Mouse (Mus musculus) heart, embryonic 11.5 days (tissue): ENCODE results near the gene Pcyt1a. TPM values are rescaled to one million over a fixed set of nuclear protein-coding genes. Genes with fewer than 3 reads are reported as not detected.

Experiments used
- ATAC-seq: fragments of 200-750 bp; cut with Nextera tagmentation; replicated peaks from 2 replicates; pipeline ENCODE4 v1.8.0; 2017; ENCODE audit warnings: moderate library complexity; ENCODE audit not compliant: insufficient number of reproducible peaks, low FRiP score, low TSS enrichment
- H3K27ac ChIP-seq: fragments of 300-500 bp; sonication (generic); 2 replicates; pipeline ENCODE4 v1.5.1; 2014; ENCODE audit warnings: mild to moderate bottlenecking, low read depth, low read length
- H3K27me3 ChIP-seq: fragments of 300-500 bp; sonication (generic); 2 replicates; pipeline ENCODE4 v1.6.1; 2014; ENCODE audit warnings: mild to moderate bottlenecking, low read length, mixed read lengths; ENCODE audit not compliant: control insufficient read depth, insufficient read depth
- H3K36me3 ChIP-seq: fragments of 300-500 bp; sonication (generic); 2 replicates; pipeline ENCODE4 v1.6.1; 2014; ENCODE audit warnings: mild to moderate bottlenecking, low read length, moderate library complexity, mixed read lengths; ENCODE audit not compliant: control insufficient read depth, insufficient read depth
- H3K4me1 ChIP-seq: fragments of 300-500 bp; sonication (generic); 2 replicates; pipeline ENCODE4 v1.6.1; 2014; ENCODE audit warnings: low read length; ENCODE audit not compliant: control insufficient read depth, insufficient read depth
- H3K4me2 ChIP-seq: fragments of 300-500 bp; sonication (generic); 2 replicates; pipeline ENCODE4 v1.6.1; 2014; ENCODE audit warnings: mild to moderate bottlenecking, moderate library complexity
- H3K4me3 ChIP-seq: fragments of 300-500 bp; sonication (generic); 2 replicates; pipeline ENCODE4 v1.5.1; 2014; ENCODE audit warnings: low read depth, low read length
- H3K9ac ChIP-seq: fragments of 300-500 bp; sonication (generic); 2 replicates; pipeline ENCODE4 v1.6.1; 2014; ENCODE audit warnings: mild to moderate bottlenecking, low read depth, low read length, moderate library complexity
- H3K9me3 ChIP-seq: fragments of 300-500 bp; sonication (generic); replicated peaks from 2 replicates; pipeline ENCODE4 v1.6.1; 2016; ENCODE audit warnings: low read length; ENCODE audit not compliant: control insufficient read depth
- WGBS: fragments of 180-500 bp; shearing (Covaris S2); extraction: QIAGEN DNeasy Blood & Tissue Kit; methylation state at CpG from one replicate; pipeline ENCODE4 v1.1.7; 2014; ENCODE audit not compliant: insufficient replicate concordance; 5-methylcytosine and 5-hydroxymethylcytosine counted together
- polyA plus RNA-seq: library from polyadenylated mRNA; unstranded; fragments of >200 nt; fragmentation: Nextera tagmentation; extraction: Ambion mirVana; gene quantifications from 2 replicates; pipeline ENCODE4 v1.2.1, GENCODE M21; 2014

The Pcyt1a gene
- polyA plus RNA-seq, 1 experiment from 2014 or later, result 41.8 TPM

DNA sequence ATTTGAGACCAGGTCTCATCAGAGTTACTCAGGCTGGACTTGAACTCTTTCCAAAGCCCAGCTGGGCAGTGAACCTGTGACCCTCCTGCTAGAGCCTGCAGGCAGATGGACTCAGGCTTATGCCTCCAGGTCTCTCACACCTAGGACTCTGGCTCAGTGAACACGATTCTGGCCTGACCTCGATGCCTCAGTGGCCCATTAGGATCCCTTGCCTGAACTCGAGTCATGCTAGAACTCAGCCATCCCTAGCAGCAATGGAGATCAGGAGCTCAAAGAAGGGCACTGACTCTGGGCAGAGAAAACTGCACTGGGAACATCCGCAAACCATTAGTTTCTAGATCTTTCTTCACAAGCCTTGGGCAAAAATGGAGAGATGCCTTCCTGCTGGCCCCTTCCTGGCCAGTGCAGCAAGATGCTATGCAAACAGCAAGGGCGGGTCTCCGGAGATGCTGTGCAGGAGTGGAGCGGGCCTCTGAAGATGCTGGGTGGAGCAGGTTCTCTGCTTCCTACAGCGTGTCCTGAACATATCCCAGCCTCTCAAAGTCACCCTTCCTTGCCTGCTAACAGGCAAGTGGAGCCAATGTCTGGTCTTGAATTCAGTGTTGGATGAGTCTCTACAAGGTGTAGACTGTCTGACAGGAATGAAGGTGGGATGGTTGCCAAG is 81.2 kb downstream of the Pcyt1a start:
- no peaks in the 10 kb centered on the region for H3K9me3 ChIP-seq
- no peak overlapping the region; the same call in 1 of the 2 replicates for H3K4me2 ChIP-seq
- H3K27ac ChIP-seq, result peak overlapping the region; percentile 94
- peak overlapping the region; percentile 64; the same call in 1 of the 2 replicates for H3K9ac ChIP-seq
- no peaks in the 10 kb centered on the region for H3K36me3 ChIP-seq
- no peaks in the 10 kb centered on the region for H3K27me3 ChIP-seq
- H3K4me1 ChIP-seq, result peaks cover 35% of the 10 kb centered on the region
- WGBS, result 82% methylated on average over 8 of the region's 8 CpGs
- ATAC-seq, result no peak
- no peak overlapping the region for H3K4me3 ChIP-seq

DNA sequence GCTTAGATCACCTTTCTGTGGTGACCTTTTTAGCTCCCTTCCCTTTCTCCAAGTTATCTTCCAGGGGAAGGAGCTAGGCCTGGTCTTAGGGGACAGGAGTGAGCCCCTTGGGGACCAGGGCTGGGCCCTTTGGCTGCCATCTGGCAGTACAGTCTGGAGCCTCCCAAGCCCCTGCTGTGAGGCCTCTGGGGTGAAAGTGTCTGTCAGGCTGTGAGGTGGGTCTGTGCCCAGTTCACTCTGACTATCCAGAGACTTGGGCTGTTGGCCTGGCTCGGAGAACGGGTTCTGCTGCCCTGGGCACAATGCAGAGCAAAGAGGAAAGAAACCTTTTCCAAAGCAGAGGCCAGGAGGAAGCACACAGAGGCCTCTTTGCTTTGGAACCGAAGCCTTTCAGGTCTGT is 82.2 kb downstream of the Pcyt1a start:
- Histone ChIP-seq H3K9me3 (no peaks in the 10 kb centered on the region), H3K36me3 (no peaks in the 10 kb centered on the region), H3K27me3 (no peaks in the 10 kb centered on the region), H3K4me3 (no peak overlapping the region), H3K9ac (no peak overlapping the region), H3K4me1 (peaks cover 30% of the 10 kb centered on the region), H3K27ac (no peak overlapping the region; the same call in 1 of the 2 replicates), H3K4me2 (no peak overlapping the region)
- WGBS, result 80% methylated on average over 3 of the region's 3 CpGs
- ATAC-seq, result no peak

- 94% methylated on average over 6 of the region's 6 CpGs for WGBS
- H3K27ac ChIP-seq, result no peak overlapping the region
These were observed 82.7 kb downstream of the Pcyt1a start for GRCm38 (mm10) chr16:32513401-32513800.

GRCm38 (mm10) chr16:32513948-32514347 is 83.2 kb downstream of the Pcyt1a start:
- 91% methylated on average over 6 of the region's 6 CpGs for WGBS
- H3K27ac ChIP-seq, result no peak overlapping the region
- H3K4me3 ChIP-seq, result no peak overlapping the region
- H3K9me3 ChIP-seq, result no peaks in the 10 kb centered on the region
- no peaks in the 10 kb centered on the region for H3K36me3 ChIP-seq
- H3K4me2 ChIP-seq, result no peak overlapping the region
- no peaks in the 10 kb centered on the region for H3K27me3 ChIP-seq
- ATAC-seq, result no peak
- H3K9ac ChIP-seq, result no peak overlapping the region
- H3K4me1 ChIP-seq, result peaks cover 23% of the 10 kb centered on the region

More at GRCm38 (mm10) chr16:32513401-32513800, 82.7 kb downstream of the Pcyt1a start:
- Histone ChIP-seq H3K4me3 (no peak overlapping the region), H3K36me3 (no peaks in the 10 kb centered on the region), H3K9me3 (no peaks in the 10 kb centered on the region), H3K4me2 (no peak overlapping the region), H3K27me3 (no peaks in the 10 kb centered on the region), H3K9ac (no peak overlapping the region), H3K4me1 (peaks cover 28% of the 10 kb centered on the region)
- no peak for ATAC-seq

DNA sequence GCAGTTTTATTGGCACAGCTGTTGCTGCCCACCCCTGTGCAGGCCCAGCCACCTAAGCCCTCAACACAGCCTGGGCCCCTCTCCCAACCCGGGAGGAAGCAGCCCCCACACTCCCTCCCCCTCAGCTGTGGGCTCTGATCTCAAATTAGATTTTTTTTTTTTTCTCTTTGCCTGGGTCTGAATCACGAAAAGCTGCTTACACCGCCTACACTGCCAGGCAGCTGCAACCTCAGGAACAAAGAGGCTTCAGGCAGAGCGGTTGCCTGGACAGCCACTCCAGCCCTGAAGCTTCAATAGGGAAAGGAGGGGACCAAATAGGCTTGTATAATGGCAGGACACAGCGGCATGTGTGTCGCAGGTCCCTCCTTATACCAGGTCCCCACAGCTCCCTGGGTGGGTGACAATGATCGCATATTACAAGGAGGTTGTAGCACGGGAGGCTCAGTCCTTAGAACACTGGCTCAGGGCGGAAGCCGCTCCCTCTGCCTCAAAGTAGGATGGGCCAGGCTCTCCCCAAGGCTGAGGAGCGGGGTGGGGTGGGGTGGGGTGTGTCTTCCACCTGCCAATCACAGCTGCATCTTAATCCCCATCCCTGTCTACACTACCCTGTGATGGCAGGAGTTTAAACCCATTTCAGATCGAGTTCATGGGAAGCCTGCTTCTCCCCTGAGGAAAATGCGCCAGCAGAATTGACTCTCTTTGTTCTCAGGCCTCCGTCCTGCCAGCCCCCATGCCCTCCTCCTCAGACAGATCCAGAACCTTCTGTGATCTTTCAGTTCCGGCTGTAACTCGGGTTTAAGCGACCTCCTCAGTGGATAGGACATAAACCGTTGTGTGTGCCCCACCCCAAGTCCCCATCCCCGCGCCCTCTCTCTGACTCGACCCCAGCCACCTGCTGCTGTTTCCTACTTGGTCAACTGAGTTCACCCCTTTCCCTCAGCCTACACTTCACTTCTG is 85.6 kb downstream of the Pcyt1a start:
- Histone ChIP-seq H3K4me1 (peaks cover 5% of the 10 kb centered on the region), H3K9me3 (no peaks in the 10 kb centered on the region), H3K36me3 (no peaks in the 10 kb centered on the region), H3K9ac (peak overlapping the region; percentile 25), H3K27ac (peak overlapping the region; percentile 10; the same call in 1 of the 2 replicates), H3K4me3 (no peak overlapping the region), H3K27me3 (no peaks in the 10 kb centered on the region), H3K4me2 (peak overlapping the region; percentile 15; the same call in 1 of the 2 replicates)
- 28% methylated on average over 21 of the region's 21 CpGs for WGBS
- ATAC-seq, result peak; percentile 88

DNA sequence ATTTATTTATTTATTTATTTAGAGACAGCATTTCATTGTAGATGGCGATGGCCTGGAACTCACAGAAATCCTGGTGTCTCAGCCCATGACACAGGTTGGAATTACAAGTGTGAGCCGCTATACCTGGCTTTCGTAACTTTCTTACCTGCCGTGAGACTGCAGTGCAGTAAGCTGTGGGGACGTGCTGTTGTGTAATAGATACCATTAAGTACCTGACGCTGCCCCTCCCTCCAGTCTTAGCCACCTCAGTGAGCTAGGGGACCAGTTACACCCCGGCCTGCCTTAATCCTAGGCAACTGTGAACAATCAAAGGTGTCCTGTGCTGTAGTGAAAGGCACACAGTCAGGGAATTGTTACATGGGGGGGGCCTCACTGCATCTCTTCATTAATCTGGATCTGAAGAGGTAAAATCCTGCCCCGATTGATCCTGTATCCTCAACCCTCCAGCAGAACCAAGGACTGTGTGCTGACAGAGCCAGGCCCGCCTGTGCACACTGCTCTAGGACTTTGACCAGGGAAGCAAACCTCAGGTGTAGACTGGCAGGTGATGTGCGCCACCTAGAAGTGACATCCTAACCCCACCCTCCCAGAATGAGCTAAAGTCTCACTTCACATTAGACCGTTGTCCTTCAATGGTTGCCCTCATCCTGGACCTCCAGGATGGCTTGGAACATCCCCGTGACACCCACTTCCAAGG is 87.2 kb downstream of the Pcyt1a start:
- Histone ChIP-seq H3K27me3 (no peaks in the 10 kb centered on the region), H3K9ac (no peak overlapping the region), H3K9me3 (no peaks in the 10 kb centered on the region), H3K4me3 (no peak overlapping the region), H3K36me3 (no peaks in the 10 kb centered on the region), H3K27ac (no peak overlapping the region), H3K4me1 (peaks cover 13% of the 10 kb centered on the region), H3K4me2 (no peak overlapping the region)
- no peak for ATAC-seq
- 77% methylated on average over 12 of the region's 12 CpGs for WGBS

DNA sequence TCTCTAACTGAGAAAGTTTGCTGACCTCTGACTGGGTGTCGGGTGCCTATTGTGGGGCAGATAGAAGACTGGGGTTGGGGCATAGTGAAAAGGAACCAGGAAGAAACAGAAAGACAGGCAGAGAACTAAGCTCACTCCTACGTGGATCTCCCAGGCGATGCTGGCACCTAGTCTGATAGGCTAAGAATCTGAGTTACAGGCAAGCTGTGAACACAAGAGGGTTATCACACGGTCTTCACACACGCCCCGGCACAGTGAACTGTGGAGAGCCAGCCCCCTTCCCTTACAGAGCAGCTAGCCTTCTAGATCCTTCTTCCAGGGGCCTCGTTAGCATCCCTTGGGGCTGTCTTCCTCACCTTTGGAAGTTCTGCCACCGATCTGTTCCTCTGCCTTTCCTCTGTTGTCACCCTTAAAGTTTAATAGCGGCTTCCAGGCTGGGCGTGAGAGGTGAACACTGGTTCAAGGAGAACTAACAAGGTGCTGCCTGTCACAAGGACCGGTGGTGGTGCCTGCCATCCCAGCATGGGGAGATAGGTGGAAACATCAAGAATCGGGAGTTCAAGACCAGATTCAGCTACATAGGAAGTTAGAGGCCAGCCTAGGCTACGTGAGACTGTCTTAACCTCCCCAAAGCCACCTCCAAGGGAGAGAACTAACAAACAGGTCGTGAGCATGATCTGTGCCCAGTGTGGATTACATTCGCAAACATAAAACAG is 89.1 kb downstream of the Pcyt1a start:
- Histone ChIP-seq H3K9me3 (no peaks in the 10 kb centered on the region), H3K27me3 (no peaks in the 10 kb centered on the region), H3K4me3 (no peak overlapping the region), H3K4me1 (peaks cover 17% of the 10 kb centered on the region), H3K36me3 (no peaks in the 10 kb centered on the region), H3K9ac (no peak overlapping the region), H3K27ac (no peak overlapping the region), H3K4me2 (no peak overlapping the region)
- WGBS, result 71% methylated on average over 15 of the region's 15 CpGs
- no peak for ATAC-seq

DNA sequence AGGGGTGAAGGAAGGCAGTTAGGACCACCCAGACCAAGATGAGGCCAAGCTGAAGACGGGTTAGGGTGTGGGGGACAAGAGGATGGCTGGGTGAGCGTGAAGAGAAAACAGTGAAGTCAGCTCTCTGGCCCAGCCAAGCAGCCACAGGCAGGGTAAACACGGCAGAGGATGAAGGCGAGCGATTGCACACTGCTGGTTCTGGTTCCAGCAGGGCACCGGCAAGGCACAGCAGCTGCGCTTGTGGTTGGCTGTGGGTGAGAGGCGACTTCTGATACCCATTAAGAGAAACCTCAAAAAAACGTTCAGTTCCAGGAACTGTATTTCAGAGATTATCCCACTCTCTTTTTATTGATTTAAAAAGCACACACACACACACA is 89.6 kb downstream of the Pcyt1a start:
- Histone ChIP-seq H3K9me3 (no peaks in the 10 kb centered on the region), H3K27me3 (no peaks in the 10 kb centered on the region), H3K4me2 (no peak overlapping the region), H3K4me1 (peaks cover 17% of the 10 kb centered on the region), H3K36me3 (no peaks in the 10 kb centered on the region), H3K4me3 (no peak overlapping the region), H3K9ac (no peak overlapping the region), H3K27ac (no peak overlapping the region)
- ATAC-seq, result no peak
- 67% methylated on average over 9 of the region's 9 CpGs for WGBS
